Mouse (Mus musculus) ES-CJ7 (cell line): ENCODE data around the gene Gnptg.
A peak's percentile ranks its signal among the peaks of the same experiment; 100 is the strongest.
"Not testable (repeated sequence)": the region's sequence is repeated elsewhere in the genome, so short reads cannot be mapped to it uniquely, and the experiment has no call there.

Experiments
- DNase-seq: peaks from one replicate; pipeline ENCODE4 v3.0.0; 2011; ENCODE audit warnings: low read depth, low spot score

Gene Gnptg

DNA sequence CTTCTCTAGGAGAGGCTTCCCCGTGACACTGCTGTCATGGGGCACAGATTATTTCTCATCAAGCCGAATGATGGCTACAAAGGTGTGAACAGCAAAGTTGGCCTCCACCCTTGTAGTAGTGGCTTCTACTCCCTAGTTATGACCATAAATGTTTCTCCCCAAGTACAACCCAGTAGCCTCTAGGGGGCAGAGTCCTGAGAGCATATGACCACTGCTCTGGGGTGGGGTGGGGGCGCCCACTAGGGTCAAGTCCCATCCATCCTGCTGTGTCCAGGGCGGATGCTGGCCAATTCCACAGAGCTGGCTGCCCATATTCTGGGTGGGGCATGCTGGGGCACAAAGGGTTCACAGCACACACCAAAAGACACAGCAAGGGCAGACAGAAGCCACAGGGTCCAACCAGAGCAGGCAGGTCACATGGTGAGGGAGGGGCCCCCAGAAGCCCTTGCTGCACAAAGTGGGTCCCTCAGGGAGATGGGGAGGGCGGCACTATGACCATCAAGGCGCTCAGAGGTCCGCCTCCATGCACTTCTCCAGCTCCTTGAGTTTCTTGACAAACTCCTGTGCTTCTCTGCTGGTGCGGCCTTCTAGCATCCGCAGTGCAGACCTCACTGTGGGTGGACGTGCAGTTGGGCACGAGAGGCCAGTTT, 3.3 kb upstream of the Gnptg start:
- peak; percentile 36 for DNase-seq

DNA sequence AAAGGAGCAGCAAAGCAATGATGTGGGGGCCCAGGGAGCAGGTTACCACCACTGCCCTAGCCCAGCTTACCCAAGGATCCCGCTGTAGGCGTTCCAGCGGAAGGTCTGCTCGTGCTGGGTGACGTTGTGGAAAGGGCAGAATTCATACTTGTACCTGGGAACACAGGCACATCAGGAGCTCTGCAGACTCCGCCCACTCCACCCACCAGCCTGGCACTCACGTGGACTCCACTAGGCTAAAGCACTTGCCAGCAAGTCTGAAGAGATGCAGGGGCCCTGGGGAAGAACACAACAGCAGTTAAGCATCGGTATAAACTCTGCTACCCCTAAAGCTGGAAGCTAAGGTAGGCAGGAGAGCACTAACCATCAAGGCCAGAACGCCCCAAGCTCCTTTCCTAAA, 4.3 kb downstream of the Gnptg start:
- DNase-seq, result no peak

DNA sequence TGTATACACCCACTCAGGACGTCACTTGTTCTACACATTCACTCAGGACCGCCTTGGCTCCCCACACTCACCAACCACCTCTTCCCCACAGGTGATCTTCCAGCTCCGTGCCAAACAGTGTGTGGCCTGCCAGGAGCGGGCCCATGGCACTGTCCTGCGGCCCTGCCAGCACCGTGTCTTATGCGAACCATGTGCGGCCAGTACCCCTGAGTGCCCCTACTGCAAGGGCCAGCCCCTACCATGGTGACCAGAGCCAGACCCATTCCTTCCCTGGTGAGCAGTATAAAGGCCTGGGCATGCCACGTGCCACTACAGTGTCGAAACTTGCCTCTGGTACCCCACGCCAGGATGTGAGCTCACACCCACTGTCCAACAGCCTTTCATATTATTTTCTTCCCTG, 8.3 kb downstream of the Gnptg start:
- not testable (repeated sequence) for DNase-seq

DNA sequence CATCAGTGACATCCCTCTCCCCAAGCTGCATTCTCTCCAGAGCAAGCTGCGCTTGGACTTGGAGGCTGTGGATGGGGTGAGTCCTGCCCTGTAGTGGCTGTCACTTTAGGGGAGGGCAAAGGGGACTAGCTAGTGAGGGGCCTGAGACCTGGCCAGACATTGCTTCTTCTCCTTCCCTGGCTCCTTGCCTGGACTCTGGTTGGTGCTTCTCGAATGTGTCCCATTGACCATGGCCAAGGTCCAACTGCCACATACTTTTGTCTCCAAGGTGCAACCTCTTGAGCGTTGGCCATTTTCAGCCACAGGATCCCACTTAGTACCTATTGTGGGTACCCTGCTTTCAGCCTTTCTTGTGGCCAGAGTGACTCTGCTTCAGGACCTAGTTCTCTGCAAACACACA, 9.2 kb downstream of the Gnptg start:
- DNase-seq, result no peak

DNA sequence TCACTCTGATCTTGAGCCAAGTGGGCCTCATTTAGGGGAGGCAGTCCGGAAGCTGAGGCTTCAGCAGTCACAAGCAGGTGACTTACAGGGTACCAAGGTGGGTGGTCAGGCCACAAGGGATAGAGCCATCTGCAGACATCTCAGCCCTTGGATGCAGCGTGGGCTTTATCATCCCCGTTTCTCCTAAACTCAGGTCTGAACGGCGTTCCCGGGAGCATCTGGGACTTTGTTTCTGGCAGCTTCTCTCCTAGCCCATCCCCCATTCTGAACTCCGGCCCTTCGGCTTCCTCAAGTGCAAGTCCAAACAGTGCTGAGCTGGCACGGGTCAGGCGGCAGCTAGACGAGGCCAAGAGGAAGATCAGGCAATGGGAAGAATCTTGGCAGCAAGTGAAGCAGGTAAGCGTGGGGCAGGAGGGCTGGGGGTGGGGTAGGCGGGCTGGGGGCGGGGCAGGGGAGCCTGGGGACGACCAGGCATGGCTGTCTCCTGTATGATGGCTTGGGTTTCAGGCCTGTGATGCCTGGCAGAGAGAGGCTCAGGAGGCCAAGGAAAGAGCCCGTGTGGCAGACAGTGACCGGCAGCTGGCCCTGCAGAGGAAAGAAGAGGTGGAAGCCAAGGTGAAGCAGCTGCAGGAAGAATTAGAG, 9.8 kb downstream of the Gnptg start:
- not testable (repeated sequence) for DNase-seq

DNA sequence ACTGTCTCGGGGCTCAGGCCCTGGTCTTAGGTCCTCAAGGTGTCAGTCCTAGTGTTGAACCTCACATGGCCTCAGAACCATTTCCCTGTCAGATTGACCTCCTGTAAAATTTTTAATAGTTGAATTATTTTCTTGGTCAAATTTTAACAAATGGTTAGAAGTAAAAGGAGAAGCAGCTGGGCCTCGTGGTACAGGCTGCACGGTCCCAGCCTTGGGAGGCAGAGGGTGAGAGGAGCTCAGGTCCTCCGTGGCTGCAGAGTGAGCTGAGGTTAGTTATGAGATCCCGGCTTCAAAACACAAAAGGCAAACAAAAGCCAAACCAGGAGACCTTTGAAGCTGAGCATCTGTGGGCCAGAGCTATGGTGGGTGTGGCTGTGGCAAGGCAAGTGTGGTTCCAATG, 11.9 kb downstream of the Gnptg start:
- no peak for DNase-seq

DNA sequence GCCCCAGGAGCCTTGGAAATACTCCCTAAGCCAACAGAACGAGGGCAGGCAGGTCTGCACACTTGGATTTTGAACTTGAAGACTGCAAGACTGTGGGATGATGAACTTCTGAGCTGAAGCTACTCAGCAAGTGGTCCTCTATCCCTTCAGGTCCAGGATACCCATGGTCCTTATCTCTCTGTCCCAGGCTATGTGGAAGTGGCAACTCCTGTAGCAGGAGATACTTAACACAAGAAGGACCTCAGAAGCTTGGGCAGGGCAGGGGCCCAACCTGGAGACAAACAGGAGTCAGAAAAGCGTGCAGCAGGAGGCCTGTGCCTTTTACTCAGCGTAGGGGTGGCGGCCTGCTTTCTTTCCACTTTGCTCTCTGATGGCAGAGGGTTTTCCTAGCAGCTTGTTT, 14.3 kb downstream of the Gnptg start:
- DNase-seq, result no peak

DNA sequence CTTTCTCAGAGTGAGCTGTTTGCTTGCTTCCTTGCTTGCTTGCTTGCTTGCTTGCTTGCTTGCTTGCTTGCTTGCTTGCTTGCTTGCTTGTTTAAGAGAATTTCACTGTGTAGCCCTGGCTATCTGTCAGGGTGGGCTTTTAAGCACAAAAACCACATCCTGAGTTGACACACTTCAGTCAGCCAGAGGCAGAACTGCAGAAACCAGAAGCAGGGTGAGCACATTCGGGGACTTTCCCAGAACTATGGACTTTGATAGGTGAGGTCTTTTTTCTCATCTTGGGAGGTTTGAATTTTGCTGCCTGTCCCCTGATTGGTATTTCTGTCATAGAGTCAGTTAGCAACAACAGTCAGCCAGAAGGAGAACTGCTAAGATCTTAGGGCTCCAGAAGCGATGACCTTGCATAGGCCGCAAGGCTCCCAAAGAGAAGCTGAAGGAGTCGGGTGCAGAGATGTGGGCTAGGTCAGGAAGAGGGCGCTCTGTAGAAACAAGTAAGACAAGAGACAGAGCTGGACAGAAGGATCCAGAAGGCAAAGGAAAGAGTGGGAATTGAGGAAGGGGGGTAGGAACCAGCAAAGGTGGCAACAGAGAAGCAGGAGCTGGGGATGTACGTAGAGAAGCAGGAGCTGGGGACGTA, 15.2 kb downstream of the Gnptg start:
- no peak for DNase-seq

DNA sequence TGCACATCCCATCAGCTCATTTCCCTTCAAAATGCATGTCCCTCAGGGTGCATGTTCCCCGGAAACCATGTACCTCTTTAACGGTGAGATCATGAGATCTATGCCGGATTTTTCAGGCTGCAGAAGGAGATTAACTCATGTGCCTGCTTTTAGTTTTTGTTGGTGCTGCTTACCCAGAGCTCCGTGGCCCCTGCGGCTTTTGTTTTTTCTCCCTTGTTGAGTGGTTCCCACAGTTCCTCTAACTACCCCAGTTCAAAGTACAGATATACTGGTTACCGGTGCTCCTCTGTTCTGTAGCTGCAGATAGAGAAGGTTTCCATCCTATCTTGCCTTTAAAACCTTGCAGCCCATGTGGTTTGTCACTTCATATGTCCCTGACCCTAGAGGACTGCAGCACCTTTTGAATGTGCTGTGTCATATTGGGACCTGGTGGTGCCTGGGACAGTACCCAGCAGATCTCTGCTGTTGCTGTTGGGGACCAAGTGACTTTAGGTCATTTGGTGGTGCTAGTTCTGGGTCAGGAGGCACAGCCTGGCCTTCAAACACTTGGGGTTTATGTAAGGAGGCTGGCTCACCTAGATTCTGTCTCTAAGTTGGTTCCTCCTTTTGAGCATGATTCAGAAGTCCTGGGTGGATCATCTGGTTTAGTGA, 16.8 kb downstream of the Gnptg start:
- no peak for DNase-seq

DNA sequence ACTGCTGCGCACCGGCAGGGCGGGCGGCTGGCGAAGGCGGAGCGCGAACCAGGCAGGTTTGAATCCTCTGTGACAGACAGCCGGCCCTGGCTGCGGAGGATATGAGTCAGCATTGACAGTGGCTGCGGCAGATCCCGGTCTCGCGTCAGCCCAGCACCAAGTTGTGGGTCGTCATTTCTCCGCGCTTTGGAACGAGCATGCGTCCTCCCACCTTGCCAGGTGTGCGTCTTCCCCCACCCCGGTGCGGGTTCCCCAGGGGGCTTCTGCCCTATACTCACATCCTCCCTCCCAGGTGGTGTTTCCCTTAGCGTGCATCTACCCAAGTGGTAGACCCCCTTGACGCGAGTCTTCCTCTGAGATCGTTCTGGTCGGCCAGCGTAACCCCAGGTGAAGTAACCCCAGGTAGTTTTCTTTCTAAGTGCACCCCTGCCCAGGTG, 17.4 kb downstream of the Gnptg start:
- DNase-seq, result not testable (repeated sequence)

DNA sequence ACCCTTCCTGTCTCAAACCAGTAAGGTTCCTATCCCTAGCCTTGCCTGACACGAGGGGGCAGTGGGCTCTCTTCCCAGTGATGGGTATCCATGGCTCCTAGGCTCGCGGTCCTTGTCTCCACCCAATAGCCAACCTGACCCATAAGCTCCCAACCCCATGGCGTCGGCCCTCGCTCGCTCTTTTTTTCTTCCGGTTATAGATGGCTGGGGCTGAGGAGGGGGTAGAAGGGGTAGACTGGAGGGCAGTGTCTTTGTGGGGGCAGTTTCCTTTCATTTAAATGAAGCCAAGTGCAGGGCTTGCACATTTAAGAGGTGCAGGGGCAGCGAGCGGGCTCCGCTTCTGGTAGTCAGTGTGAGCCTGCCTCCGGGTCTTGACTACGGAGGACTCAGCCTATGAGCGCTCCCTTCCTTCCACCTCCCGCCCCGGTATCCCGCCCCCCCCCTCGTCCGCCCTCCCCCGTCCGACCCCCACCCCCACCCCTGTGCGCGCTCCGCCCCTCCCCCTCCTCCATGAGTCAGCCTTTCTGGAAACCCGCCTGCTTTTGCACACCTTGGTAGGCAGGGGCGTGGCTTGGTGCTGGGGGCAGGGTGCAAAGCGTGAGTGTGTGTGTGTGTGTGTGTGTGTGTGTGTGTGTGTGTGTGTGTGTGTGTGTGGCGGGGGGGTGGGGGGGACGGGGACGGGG, 18.0 kb downstream of the Gnptg start:
- DNase-seq, result peak; percentile 72

DNA sequence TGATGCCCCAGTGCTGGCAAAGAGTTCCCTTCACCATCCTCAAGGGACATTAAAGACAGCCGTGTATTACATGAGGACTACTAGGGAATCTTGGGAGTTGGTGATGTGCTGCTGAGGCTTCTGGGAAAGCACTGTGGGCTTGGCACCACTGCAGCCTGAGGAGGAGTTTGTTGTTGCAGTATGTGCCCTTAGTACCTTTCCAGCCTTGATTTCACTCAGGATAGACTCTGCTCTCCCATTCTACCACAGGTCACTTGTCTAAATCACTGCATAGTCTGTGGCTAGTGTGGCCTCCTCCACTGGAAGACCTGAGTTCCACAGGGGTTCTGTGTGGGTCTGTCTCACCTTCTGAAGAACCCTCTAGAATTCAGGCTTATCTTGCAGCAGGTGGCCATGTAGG, 19.2 kb downstream of the Gnptg start:
- DNase-seq, result no peak

DNA sequence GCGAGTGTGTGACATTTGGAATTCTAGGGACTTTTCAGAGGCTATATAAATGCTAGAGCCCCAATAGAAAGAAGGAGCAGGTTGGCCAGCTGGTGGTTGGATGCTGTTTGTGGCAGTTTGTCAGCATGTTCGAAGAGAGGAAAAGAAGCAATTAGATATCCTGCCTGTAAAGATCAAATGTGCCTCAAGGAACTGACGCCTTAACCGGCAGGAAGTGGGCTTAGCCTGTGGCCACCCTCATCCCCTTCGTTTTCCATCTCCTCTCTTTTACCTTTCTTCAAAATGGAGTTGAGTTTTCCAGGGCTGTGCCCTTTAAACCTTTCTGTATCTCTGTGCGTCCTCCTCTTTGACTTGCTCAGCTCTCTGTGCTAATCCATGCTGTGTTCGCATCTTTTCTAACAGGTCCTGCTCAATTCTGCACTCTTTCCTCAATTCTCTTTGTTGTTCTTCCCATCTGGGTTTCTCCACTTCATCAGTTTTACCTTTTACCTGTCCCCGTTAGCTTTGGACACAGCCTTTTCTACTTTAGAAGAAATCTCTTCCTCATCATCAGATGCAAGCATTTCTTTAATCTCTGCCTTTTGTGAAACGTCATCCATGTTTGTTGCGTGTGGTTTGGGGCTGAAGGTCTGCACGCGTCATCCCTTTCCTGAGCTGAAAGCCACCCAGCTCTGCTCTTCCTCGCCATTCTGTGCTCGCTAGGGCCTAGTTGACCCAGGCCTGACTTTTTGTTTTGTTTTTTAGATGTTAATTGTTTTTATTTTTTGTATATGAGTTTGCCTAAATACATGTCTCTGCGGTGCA, 20.2 kb downstream of the Gnptg start:
- no peak for DNase-seq

DNA sequence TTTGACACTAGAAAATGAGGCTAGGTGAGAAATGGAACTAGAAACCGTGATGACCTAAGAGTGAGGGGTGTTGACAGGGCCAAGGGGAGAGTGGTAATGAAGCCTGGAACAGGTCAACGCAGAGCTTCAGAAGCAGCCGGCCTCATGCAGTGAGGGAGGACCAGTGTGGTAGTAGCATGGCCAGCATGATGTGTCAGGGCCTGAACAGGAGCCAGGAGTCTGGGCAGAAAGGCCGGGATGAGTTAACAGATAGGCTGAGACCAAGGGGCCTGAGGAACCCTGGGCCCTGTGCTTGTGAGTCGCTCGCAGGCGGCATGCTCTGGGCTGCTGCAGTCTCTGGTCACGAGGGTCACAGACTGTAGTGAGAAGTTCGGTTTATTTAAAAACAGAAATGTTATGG, 21.0 kb downstream of the Gnptg start:
- DNase-seq, result no peak

DNA sequence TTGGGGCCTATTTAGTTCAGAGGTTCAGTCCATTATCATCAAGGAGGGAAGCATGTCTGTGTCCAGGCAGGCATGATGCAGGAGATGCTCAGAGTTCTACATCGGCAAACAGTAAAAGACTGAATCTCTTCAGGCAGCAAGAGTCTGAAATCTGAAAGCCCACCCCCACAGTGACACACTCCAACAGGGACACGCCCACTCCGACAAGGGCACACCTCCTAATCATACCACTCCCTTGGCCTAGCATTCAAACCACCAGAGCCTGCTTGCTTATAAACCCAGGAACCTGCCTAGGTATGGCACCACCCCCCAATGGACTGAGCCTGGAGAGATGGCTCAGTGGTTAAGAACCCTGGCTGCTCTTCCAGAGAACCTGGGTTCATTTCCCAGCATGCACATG, 24.5 kb downstream of the Gnptg start:
- peak; percentile 36 for DNase-seq

DNA sequence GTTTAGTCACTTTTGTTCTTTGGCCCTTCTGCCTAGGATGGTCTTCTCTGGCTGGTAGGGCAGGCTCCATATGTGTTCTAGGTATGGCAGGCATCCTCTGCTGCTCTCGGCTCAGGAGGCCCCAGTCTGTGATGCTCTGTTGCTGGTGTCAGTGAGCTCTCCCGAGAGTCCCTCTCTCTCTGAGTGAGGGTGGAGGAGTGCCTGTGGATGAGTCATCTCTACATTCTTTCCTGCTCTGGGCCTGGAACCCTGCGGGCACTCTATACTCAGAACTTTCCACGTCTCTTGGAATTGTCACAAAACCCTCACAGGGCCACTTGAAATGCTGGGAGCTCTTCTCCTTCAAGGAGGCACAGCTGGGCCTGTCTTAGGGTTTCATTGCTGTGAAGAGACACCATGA, 28.2 kb downstream of the Gnptg start:
- DNase-seq, result no peak

DNA sequence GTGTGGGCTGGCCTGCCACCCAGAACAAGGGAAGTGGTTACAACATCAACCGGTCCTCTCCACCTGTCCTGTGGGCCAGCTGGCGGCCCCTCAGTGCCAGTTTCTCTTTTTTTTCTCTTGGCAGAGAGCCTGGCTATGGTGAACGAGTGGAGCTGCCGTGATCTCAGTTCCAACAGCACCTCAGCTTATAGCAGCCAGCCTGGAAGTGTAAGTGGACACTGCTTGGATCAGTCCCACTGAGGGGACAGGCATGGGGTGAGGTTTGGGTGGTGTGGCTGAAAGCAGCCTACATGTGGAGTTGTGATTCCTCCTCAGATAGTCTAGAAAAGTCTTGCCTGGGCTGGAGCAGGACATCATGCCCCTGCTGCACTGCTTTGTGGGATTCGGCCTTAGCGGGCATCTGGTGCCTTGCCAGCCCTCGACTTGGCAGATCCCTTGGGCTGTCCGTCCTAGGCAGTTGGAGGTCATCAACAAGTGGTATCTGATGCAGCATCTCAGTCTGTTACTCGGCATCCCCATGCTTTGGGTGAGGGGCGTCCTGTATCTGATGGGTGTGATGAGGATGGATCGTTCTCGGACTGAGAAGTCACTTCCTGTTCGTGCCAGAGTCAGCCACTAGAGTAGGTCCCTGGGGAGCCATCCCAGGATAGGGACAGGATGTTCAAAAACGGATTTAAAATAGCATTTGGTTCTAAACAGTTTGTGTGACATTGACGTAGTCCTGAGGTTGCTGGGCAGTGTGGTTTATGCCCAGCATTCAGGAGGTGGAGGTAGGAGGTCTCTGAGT, 29.1 kb downstream of the Gnptg start:
- DNase-seq, result no peak

DNA sequence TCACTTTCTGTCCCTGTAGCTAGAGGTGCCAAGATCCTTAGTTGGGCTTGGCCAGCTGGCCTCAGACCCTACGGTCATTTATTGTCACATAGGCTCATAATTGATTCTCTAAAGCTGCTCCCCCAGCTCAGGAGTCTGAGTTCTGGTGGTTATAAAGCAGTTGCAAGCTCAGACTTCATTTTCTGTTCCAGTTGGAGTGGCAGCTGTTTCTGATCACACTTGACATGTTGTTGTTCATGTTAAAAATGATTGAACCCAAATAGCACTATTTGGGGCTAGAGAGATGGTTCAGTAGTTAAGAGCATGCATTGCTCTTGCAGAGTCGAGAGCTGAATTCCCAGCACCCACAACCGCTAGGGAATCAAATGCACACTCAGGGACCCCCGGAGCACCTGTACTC, 29.9 kb downstream of the Gnptg start:
- no peak for DNase-seq

DNA sequence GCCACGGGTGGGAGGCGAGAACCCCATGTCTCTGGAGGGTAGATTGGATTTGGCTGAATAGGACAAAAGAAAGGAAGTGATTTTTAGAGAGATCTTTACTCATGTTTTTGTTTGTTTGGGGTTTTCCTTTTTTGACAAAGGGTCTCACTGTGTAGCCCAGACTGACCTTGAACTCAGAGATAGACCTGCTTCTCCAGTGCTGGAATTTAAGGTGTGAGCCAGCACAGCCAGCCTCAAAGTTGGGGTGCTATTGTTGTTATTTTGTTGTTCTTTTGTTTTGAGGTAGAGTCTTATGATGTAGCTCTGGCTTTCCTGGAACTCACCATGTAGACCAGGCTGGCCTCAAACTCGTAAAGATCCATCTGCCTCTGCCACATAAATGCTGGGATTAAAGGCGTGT, 37.5 kb downstream of the Gnptg start:
- no peak for DNase-seq

DNA sequence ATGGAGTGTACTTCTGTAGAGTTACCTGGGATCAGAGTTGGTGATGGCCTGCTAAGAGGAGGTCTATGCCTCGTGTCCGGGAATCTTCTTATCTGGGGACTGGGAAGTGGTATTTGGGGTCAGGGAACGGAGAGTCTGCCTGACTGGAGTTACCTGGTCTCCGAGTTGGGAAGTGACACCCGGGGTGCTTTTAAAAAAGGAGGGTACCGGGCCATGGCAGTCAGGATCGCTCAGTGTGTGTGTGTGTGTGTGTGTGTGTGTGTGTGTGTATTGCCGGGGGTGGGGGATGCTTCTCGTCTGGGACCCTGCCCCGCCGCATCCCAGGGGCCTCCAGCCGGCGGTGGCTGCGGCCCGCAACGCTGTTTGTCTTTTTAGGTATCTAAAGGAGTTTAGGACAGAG, 50.8 kb downstream of the Gnptg start:
- no peak for DNase-seq
